Mouse (Mus musculus) megakaryocyte, embryonic 14.5 days (primary cell): ENCODE measurements around the gene Cep70. TPM values are rescaled to one million over a fixed set of nuclear protein-coding genes. Genes with fewer than 3 reads are reported as not detected.

Experiments
- H3K27me3 ChIP-seq: replicated peaks from 2 replicates; pipeline ENCODE3; 2012; ENCODE audit warnings: inconsistent platforms
- H3K36me3 ChIP-seq: replicated peaks from 2 replicates; pipeline ENCODE3; 2012; ENCODE audit warnings: low read length, inconsistent platforms, mixed read lengths
- H3K4me1 ChIP-seq: 2 replicates; pipeline ENCODE4 v1.6.1; 2012; ENCODE audit warnings: inconsistent platforms
- H3K4me3 ChIP-seq: replicated peaks from 2 replicates; pipeline ENCODE3; 2012; ENCODE audit warnings: moderate library complexity, mild to moderate bottlenecking, inconsistent platforms
- H3K9me3 ChIP-seq: 2 replicates; pipeline ENCODE4 v1.6.1; 2012; ENCODE audit warnings: inconsistent platforms
- FLI1 ChIP-seq: IDR thresholded peaks from 2 replicates; pipeline ENCODE4 v1.6.1; 2012; ENCODE audit warnings: low read length, inconsistent platforms, mixed read lengths
- GATA1 ChIP-seq: IDR thresholded peaks from 3 replicates; pipeline ENCODE4 v1.6.1; 2012; ENCODE audit warnings: mixed read lengths, low read length, inconsistent platforms, borderline replicate concordance
- polyA plus RNA-seq: library from polyadenylated mRNA; stranded (reverse); fragments of >175 nt; gene quantifications from 2 replicates; pipeline ENCODE4 v1.2.3, GENCODE M21; 2012; ENCODE audit warnings: low replicate concordance; ENCODE audit not compliant: insufficient read depth

The Cep70 gene
- polyA plus RNA-seq, 1 experiment, result 0.56 TPM

GRCm38 (mm10) chr9:99304296-99304695, 61.1 kb downstream of the Cep70 start:
- TF ChIP-seq GATA1 (no peak), FLI1 (no peak)
- no peaks in the 10 kb centered on the region for H3K27me3 ChIP-seq
- H3K9me3 ChIP-seq, result no peaks in the 10 kb centered on the region
- H3K4me3 ChIP-seq, result no peak overlapping the region
- peaks cover 97% of the 10 kb centered on the region for H3K36me3 ChIP-seq
- no peaks in the 10 kb centered on the region for H3K4me1 ChIP-seq

GRCm38 (mm10) chr9:99306226-99306625, 63.1 kb downstream of the Cep70 start:
- Histone ChIP-seq H3K36me3 (peaks cover 97% of the 10 kb centered on the region), H3K4me1 (no peaks in the 10 kb centered on the region)
- TF ChIP-seq FLI1 (no peak), GATA1 (no peak)

GRCm38 (mm10) chr9:99319343-99319951, 76.3 kb downstream of the Cep70 start:
- H3K4me3 ChIP-seq, result no peak overlapping the region
- peaks cover 53% of the 10 kb centered on the region for H3K27me3 ChIP-seq
- peaks cover 7% of the 10 kb centered on the region; the same call in 1 of the 2 replicates for H3K4me1 ChIP-seq
- TF ChIP-seq FLI1 (no peak), GATA1 (no peak)
- H3K9me3 ChIP-seq, result no peaks in the 10 kb centered on the region
- H3K36me3 ChIP-seq, result no peaks in the 10 kb centered on the region

More at GRCm38 (mm10) chr9:99306226-99306625, 63.1 kb downstream of the Cep70 start:
- H3K27me3 ChIP-seq, result no peaks in the 10 kb centered on the region
- H3K4me3 ChIP-seq, result no peak overlapping the region
- no peaks in the 10 kb centered on the region for H3K9me3 ChIP-seq

- Histone ChIP-seq H3K36me3 (no peaks in the 10 kb centered on the region), H3K4me1 (peaks cover 7% of the 10 kb centered on the region; the same call in 1 of the 2 replicates), H3K9me3 (no peaks in the 10 kb centered on the region), H3K27me3 (peaks cover 55% of the 10 kb centered on the region), H3K4me3 (no peak overlapping the region)
- TF ChIP-seq FLI1 (no peak), GATA1 (no peak)
These were observed 76.8 kb downstream of the Cep70 start for GRCm38 (mm10) chr9:99320006-99320405.

- Histone ChIP-seq H3K4me1 (no peaks in the 10 kb centered on the region), H3K36me3 (no peaks in the 10 kb centered on the region), H3K4me3 (no peak overlapping the region), H3K9me3 (no peaks in the 10 kb centered on the region), H3K27me3 (peaks cover 70% of the 10 kb centered on the region)
- TF ChIP-seq GATA1, result no peak
These were observed 82.2 kb downstream of the Cep70 start for GRCm38 (mm10) chr9:99325208-99325929.

- Histone ChIP-seq H3K36me3 (no peaks in the 10 kb centered on the region), H3K4me1 (no peaks in the 10 kb centered on the region), H3K27me3 (peaks cover 75% of the 10 kb centered on the region), H3K9me3 (no peaks in the 10 kb centered on the region), H3K4me3 (no peak overlapping the region)
- TF ChIP-seq GATA1, result no peak
- TF ChIP-seq FLI1, result no peak
These were observed 82.8 kb downstream of the Cep70 start for GRCm38 (mm10) chr9:99325961-99326360.

GRCm38 (mm10) chr9:99326881-99327280, 83.7 kb downstream of the Cep70 start:
- Histone ChIP-seq H3K9me3 (no peaks in the 10 kb centered on the region), H3K4me1 (no peaks in the 10 kb centered on the region), H3K36me3 (no peaks in the 10 kb centered on the region), H3K27me3 (peaks cover 78% of the 10 kb centered on the region), H3K4me3 (no peak overlapping the region)
- no peak for TF ChIP-seq GATA1

GRCm38 (mm10) chr9:99336538-99336937, 93.4 kb downstream of the Cep70 start:
- Histone ChIP-seq H3K36me3 (no peaks in the 10 kb centered on the region), H3K9me3 (no peaks in the 10 kb centered on the region), H3K4me3 (no peak overlapping the region), H3K4me1 (peaks cover 6% of the 10 kb centered on the region; the same call in 1 of the 2 replicates), H3K27me3 (peaks cover 42% of the 10 kb centered on the region)
- TF ChIP-seq FLI1 (no peak), GATA1 (no peak)

- H3K27me3 ChIP-seq, result peaks cover 34% of the 10 kb centered on the region
- H3K36me3 ChIP-seq, result no peaks in the 10 kb centered on the region
- TF ChIP-seq FLI1, result no peak
- TF ChIP-seq GATA1, result no peak
- H3K9me3 ChIP-seq, result no peaks in the 10 kb centered on the region
- peaks cover 8% of the 10 kb centered on the region; the same call in 1 of the 2 replicates for H3K4me1 ChIP-seq
- H3K4me3 ChIP-seq, result no peak overlapping the region
These were observed 95.1 kb downstream of the Cep70 start for GRCm38 (mm10) chr9:99338293-99338692.

GRCm38 (mm10) chr9:99339182-99339581, 96.0 kb downstream of the Cep70 start:
- Histone ChIP-seq H3K27me3 (peaks cover 32% of the 10 kb centered on the region), H3K4me3 (no peak overlapping the region), H3K9me3 (no peaks in the 10 kb centered on the region), H3K36me3 (no peaks in the 10 kb centered on the region), H3K4me1 (peaks cover 8% of the 10 kb centered on the region; the same call in 1 of the 2 replicates)
- no peak for TF ChIP-seq FLI1
- no peak for TF ChIP-seq GATA1

GRCm38 (mm10) chr9:99340126-99340525, 97.0 kb downstream of the Cep70 start:
- no peak for TF ChIP-seq FLI1
- TF ChIP-seq GATA1, result no peak
- Histone ChIP-seq H3K4me1 (peaks cover 10% of the 10 kb centered on the region), H3K36me3 (no peaks in the 10 kb centered on the region), H3K4me3 (no peak overlapping the region), H3K9me3 (no peaks in the 10 kb centered on the region), H3K27me3 (peaks cover 34% of the 10 kb centered on the region)
